Mouse (Mus musculus) liver, adult 2 months (tissue): ENCODE data around the gene Myo5c.

Source experiments
- CTCF ChIP-seq: fragments of 200-500 bp; IDR thresholded peaks from 2 replicates; pipeline ENCODE4 v1.5.1; 2011; ENCODE audit warnings: low read depth, low read length, control low read depth
- POLR2A ChIP-seq: fragments of 200-500 bp; IDR thresholded peaks from 2 replicates; pipeline ENCODE4 v1.6.1; 2011; ENCODE audit warnings: low read length, control low read depth; ENCODE audit not compliant: insufficient read depth; ENCODE audit errors: extremely low read depth

DNA sequence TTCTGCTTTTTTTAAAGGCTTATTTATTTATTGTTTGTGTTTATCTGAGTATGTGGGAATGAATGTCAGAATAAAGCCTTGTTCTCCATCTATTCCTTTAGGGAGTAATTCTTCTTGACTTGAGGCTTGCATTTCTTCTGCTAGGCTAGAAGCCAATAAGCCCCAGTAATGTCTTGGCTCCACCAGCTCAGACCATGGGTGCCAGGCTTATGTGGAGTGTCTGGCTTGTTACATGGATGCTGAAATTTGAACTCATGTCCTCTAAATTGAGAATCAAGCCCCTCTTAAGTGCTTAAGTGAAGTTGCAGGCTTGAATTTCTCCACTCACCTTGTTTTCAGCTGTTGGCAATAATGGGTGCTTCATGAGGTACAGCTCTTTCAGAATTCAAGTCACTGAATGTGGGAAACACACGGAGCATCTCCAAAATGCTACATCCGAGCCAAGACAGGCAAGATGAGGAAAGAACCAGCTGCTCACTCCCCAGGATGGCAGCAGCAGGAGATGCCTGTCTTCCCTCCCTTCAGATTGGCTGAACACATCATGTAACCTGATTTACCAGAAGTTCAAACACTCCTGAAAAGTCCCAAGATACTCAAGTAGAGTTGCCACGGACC lies 44.1 kb upstream of the Myo5c start:
- TF ChIP-seq CTCF, result no peak
- TF ChIP-seq POLR2A, result no peak
